Mouse (Mus musculus) thymus, adult 2 months (tissue): ENCODE results near the gene Hoxb7.

Experiments used
- CTCF ChIP-seq: fragments of 200-500 bp; IDR thresholded peaks from 2 replicates; pipeline ENCODE4 v1.5.1; 2012; ENCODE audit warnings: mild to moderate bottlenecking, control low read depth, low read length, moderate library complexity, borderline replicate concordance; ENCODE audit not compliant: control insufficient read depth, poor library complexity, insufficient read depth; ENCODE audit errors: extremely low read depth
- POLR2A ChIP-seq: fragments of 200-500 bp; IDR thresholded peaks from 2 replicates; pipeline ENCODE4 v1.6.1; 2012; ENCODE audit warnings: mild to moderate bottlenecking, low read length, control low read depth, moderate library complexity; ENCODE audit not compliant: control insufficient read depth, poor library complexity, insufficient read depth; ENCODE audit errors: extremely low read depth

DNA sequence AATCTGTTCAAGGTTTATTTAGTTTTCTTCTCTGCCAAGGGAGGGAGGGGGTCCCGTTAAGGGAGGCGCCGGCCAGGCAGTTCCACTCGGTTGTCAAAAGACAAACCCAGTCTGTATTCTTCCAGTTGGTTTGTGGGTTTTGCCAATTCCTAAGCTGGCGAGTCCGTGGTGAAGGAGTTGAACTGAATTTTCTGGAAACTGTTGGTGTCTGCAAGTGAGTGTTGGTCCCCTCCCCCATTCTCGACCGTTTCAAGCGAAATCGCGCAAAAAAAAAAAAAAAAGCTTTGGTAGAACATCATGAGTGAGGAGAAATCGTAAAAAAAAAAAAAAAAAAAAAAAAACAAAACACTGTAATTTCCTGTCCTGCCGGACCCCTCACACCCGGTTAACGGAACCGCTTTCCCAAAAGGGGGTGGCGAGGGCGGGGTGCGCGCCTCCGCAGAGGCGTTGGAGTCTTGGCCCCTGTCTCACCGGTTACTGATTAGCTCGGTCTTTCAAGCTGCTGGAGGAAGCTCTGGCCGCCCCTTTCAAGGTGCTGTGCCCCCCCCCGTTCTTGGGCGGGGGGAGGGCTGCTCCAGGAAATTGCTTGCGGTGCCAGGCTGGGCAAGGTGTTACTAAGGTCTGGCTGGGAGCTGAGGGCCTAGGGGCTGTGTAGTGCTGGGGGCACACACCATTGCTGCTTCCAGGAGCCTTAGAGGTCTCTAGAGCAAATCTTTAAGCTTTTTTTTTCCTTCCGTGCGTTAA is 8.8 kb downstream of the Hoxb7 start:
- TF ChIP-seq CTCF (no peak), POLR2A (no peak)
